Mouse (Mus musculus): Measurements from ENCODE around the gene Pgrmc1.

- TF ChIP-seq CTCF (IDR thresholded peaks at IDR 0.05; ENCODE audit: extremely low read depth, insufficient read length, insufficient replicate concordance, low read depth, low read length) (no peak), POLR2A (IDR thresholded peaks at IDR 0.05; ENCODE audit: low read depth, low read length) (no peak)
Observed at GRCm38 (mm10) chrX:36562079-36562478, 35.9 kb upstream of the Pgrmc1 start.

All from small intestine, adult 2 months (tissue).